ENCODE assay signal across 9 mouse cellular contexts in the genomic region with DNA sequence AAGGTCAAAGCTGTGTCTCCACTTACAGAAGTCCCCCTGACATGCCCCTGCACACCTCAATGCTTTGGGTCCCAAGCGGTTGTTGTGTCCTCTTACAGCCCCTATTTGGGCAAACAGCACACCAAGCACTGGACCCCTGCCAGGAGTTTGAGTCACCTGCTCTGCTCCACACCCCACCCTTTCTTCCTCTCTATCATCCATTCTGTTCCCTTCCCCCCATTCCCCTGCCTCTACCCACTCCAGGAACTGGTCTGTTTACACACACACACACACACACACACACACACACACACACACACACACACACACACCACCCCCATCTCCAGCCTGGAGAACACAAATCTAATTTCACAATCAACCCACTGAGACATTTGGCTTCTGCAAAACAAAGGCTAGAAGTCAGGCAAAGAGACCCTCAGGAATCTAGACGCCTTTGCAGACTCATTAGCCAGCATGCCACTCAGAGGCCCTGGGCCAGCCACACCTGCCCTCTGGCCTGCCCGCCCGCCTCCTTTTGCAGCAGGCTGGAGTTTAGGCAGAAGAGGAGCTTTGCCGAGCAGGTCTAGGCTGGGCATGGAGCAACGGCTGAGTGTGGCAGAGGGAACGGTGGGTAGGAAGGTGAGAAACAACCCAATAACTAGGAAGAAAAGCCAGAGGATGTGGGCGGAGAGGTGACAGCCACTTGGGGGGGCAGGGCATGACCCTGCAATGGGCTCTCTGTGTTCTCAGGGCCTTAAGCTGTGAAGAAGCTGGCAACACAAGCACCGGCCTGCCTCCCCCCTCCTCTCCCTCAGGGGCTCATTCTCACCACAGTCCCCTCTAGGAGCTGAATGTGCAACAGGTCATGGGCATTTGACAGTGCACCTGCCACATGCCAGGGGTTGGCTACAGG. TPM values are rescaled to one million over a fixed set of nuclear protein-coding genes. Genes with fewer than 3 reads are reported as not detected.
A peak's percentile ranks its signal among the peaks of the same experiment; 100 is the strongest.
DNase-seq lines count a peak whose midpoint lies in the region; ATAC-seq and TF ChIP-seq lines count a peak whose summit lies in the region.
"Had no signal": no experiment of that assay in that cellular context is flagged by ENCODE, and none has a peak within 500 bp of the region (broad histone marks: within the 10 kb centered on the region; RNA-seq: fewer than 3 reads in every experiment).

No protein-coding gene starts in this region.

- 73% methylated on average over 9 of the region's 9 CpGs for WGBS in hindbrain, embryonic 10.5 days
- 63% methylated on average over 9 of the region's 9 CpGs for WGBS in hindbrain, postnatal 0 days
- 70% methylated on average over 9 of the region's 9 CpGs for WGBS in kidney, adult 2 months

- H3K9ac ChIP-seq in hindbrain, postnatal 0 days (replicated peaks; ENCODE audit: low read length): no peak overlapping the region

- H3K27me3 ChIP-seq in hindbrain, embryonic 10.5 days (ENCODE audit: insufficient read depth, poor library complexity, severe bottlenecking): no peaks in the 10 kb centered on the region
- no peaks in the 10 kb centered on the region for H3K27me3 ChIP-seq in hindbrain, postnatal 0 days (ENCODE audit: insufficient read depth, low read length)
- H3K27me3 ChIP-seq in kidney, adult 2 months (replicated peaks; ENCODE audit: control insufficient read depth, insufficient read depth, low read length): no peaks in the 10 kb centered on the region

- no peak for DNase-seq in hindbrain, embryonic 10.5 days (ENCODE audit: low spot score)
- no peak for DNase-seq in hindbrain, postnatal 0 days (ENCODE audit: low spot score)
- peak; percentile 77 for DNase-seq in NIH3T3 (ENCODE audit: low read depth)
- DNase-seq in cerebellum, postnatal 10 days: peak; percentile 65
- peak; percentile 75 for DNase-seq in lung, postnatal 36 days
- DNase-seq in kidney, adult 2 months: no peak
- no peak for DNase-seq in right cerebral cortex, postnatal 10 days (ENCODE audit: low spot score in 2 of 2)

- TF ChIP-seq CTCF in hindbrain, postnatal 0 days (IDR thresholded peaks at IDR 0.05; ENCODE audit: low read depth): no peak
- no peak for TF ChIP-seq CTCF in kidney, adult 2 months (conservative IDR thresholded peaks at IDR 0.05; ENCODE audit: insufficient read depth, insufficient read length, low read depth, low read length)

- H3K4me2 ChIP-seq in hindbrain, postnatal 0 days (ENCODE audit: low read depth, low read length): no peak overlapping the region

- H3K9me3 ChIP-seq in hindbrain, embryonic 10.5 days: peaks cover 10% of the 10 kb centered on the region
- no peaks in the 10 kb centered on the region for H3K9me3 ChIP-seq in hindbrain, postnatal 0 days (ENCODE audit: low read length)

- H3K4me1 ChIP-seq in hindbrain, embryonic 10.5 days (replicated peaks): peaks cover 39% of the 10 kb centered on the region
- H3K4me1 ChIP-seq in hindbrain, postnatal 0 days (ENCODE audit: insufficient read depth, low read length): no peaks in the 10 kb centered on the region
- H3K4me1 ChIP-seq in kidney, adult 2 months (ENCODE audit: control insufficient read depth, insufficient read depth, low read length): no peaks in the 10 kb centered on the region

- no peak for ATAC-seq in hindbrain, postnatal 0 days
- ATAC-seq in erythroid progenitor cell, adult 5-6 weeks (replicated peaks; ENCODE audit: low FRiP score, poor library complexity, severe bottlenecking): no peak
- ATAC-seq: forebrain, embryonic 16.5 days had no signal

- no peak for TF ChIP-seq POLR2A in kidney, adult 2 months (IDR thresholded peaks at IDR 0.05; ENCODE audit: low read depth, low read length)

- peaks cover 90% of the 10 kb centered on the region for H3K36me3 ChIP-seq in hindbrain, embryonic 10.5 days
- peaks cover 28% of the 10 kb centered on the region for H3K36me3 ChIP-seq in hindbrain, postnatal 0 days (ENCODE audit: insufficient read depth, low read length)
- no peaks in the 10 kb centered on the region for H3K36me3 ChIP-seq in kidney, adult 2 months (ENCODE audit: control insufficient read depth, insufficient read depth, low read length)

- H3K27ac ChIP-seq in hindbrain, embryonic 10.5 days: no peak overlapping the region; the same call in 1 of the 2 replicates
- H3K27ac ChIP-seq in hindbrain, postnatal 0 days: no peak overlapping the region
- no peak overlapping the region for H3K27ac ChIP-seq in kidney, adult 2 months (ENCODE audit: insufficient read depth, low read depth, low read length)

- 0 out of 2 replicates have a peak overlapping the region, but pooled peaks have one; percentile 4 for H3K4me3 ChIP-seq in hindbrain, embryonic 10.5 days
- no peak overlapping the region for H3K4me3 ChIP-seq in hindbrain, postnatal 0 days (ENCODE audit: low read length)
- no peak overlapping the region for H3K4me3 ChIP-seq in kidney, adult 2 months (ENCODE audit: insufficient read depth, low read depth, low read length)

RNA-seq across cellular contexts. Expression of a gene that starts 4.9 kb away (rescaled TPM):
- 8.6 and 10.3 TPM in 2 replicates for polyA plus RNA-seq in hindbrain, embryonic 10.5 days (2016; fragmentation: Nextera tagmentation; extraction: Ambion mirVana)
- 30.4 and 32.7 TPM in 2 replicates for total RNA-seq in hindbrain, postnatal 0 days (2014; rRNA removed)
- polyA plus RNA-seq in hindbrain, postnatal 0 days (2015; fragmentation: Nextera tagmentation; extraction: Ambion mirVana): 10.0 and 11.3 TPM in 2 replicates
- polyA plus RNA-seq in kidney, adult 2 months (2012; rRNA removed): 9.8 and 10.2 TPM in 2 replicates
- 7.6 and 9.6 TPM in 2 replicates for total RNA-seq in erythroid progenitor cell, adult 5-6 weeks (2015; ENCODE audit: low replicate concordance)
- total RNA-seq in erythroid progenitor cell, adult 5-6 weeks (2017; ENCODE audit: low replicate concordance): 0.77 and 2.2 TPM in 2 replicates

RNA-seq across cellular contexts. Expression of a gene that starts 11.9 kb away (rescaled TPM):
- polyA plus RNA-seq in hindbrain, embryonic 10.5 days (2016; fragmentation: Nextera tagmentation; extraction: Ambion mirVana): 115 and 125 TPM in 2 replicates
- 133 and 146 TPM in 2 replicates for total RNA-seq in hindbrain, postnatal 0 days (2014; rRNA removed)
- 177 and 182 TPM in 2 replicates for polyA plus RNA-seq in hindbrain, postnatal 0 days (2015; fragmentation: Nextera tagmentation; extraction: Ambion mirVana)
- 133 and 149 TPM in 2 replicates for polyA plus RNA-seq in kidney, adult 2 months (2012; rRNA removed)
- 19.5 and 22.6 TPM in 2 replicates for total RNA-seq in erythroid progenitor cell, adult 5-6 weeks (2015; ENCODE audit: low replicate concordance)
- total RNA-seq in erythroid progenitor cell, adult 5-6 weeks (2017; ENCODE audit: low replicate concordance): 17.2 and 17.9 TPM in 2 replicates

RNA-seq across cellular contexts. Expression of a gene that starts 36.3 kb away (rescaled TPM):
- 19.3 and 25.9 TPM in 2 replicates for polyA plus RNA-seq in hindbrain, embryonic 10.5 days (2016; fragmentation: Nextera tagmentation; extraction: Ambion mirVana)
- 2.2 and 2.7 TPM in 2 replicates for total RNA-seq in hindbrain, postnatal 0 days (2014; rRNA removed)
- 2.2 and 2.6 TPM in 2 replicates for polyA plus RNA-seq in hindbrain, postnatal 0 days (2015; fragmentation: Nextera tagmentation; extraction: Ambion mirVana)
- 0.07 and 0.09 TPM in 2 replicates for polyA plus RNA-seq in kidney, adult 2 months (2012; rRNA removed)
- total RNA-seq in erythroid progenitor cell, adult 5-6 weeks (2015; ENCODE audit: low replicate concordance): 3.8 and 15.5 TPM in 2 replicates
- total RNA-seq in erythroid progenitor cell, adult 5-6 weeks (2017; ENCODE audit: low replicate concordance): 16.3 and 20.5 TPM in 2 replicates

RNA-seq across cellular contexts. Expression of a gene that starts 50.6 kb away (rescaled TPM):
- polyA plus RNA-seq in hindbrain, embryonic 10.5 days (2016; fragmentation: Nextera tagmentation; extraction: Ambion mirVana): 3.1 and 4.3 TPM in 2 replicates
- total RNA-seq in hindbrain, postnatal 0 days (2014; rRNA removed): 121 and 142 TPM in 2 replicates
- polyA plus RNA-seq in hindbrain, postnatal 0 days (2015; fragmentation: Nextera tagmentation; extraction: Ambion mirVana): 41.1 and 43.5 TPM in 2 replicates
- polyA plus RNA-seq in kidney, adult 2 months (2012; rRNA removed): 58.7 and 74.3 TPM in 2 replicates
- 1.7 and 3.6 TPM in 2 replicates for total RNA-seq in erythroid progenitor cell, adult 5-6 weeks (2015; ENCODE audit: low replicate concordance)
- 1.6 and 1.9 TPM in 2 replicates for total RNA-seq in erythroid progenitor cell, adult 5-6 weeks (2017; ENCODE audit: low replicate concordance)

Comparison
In these comparisons a context has a peak if more than half of its experiments do, and no peak if none do; other contexts are left out.
1. DNase-seq: peak in NIH3T3 (single experiment), cerebellum, postnatal 10 days (2 of 2) and lung, postnatal 36 days (single experiment); none in hindbrain, embryonic 10.5 days (single experiment), hindbrain, postnatal 0 days (single experiment), kidney, adult 2 months (single experiment) and right cerebral cortex, postnatal 10 days (0 of 2).